Mouse (Mus musculus) heart, adult 11 months (tissue): Measurements from ENCODE around the gene Atrnl1.
A peak's percentile ranks its signal among the peaks of the same experiment; 100 is the strongest.

Experiments
- DNase-seq: peaks from one replicate; pipeline ENCODE4 v3.0.0; 2022

The Atrnl1 gene

DNA sequence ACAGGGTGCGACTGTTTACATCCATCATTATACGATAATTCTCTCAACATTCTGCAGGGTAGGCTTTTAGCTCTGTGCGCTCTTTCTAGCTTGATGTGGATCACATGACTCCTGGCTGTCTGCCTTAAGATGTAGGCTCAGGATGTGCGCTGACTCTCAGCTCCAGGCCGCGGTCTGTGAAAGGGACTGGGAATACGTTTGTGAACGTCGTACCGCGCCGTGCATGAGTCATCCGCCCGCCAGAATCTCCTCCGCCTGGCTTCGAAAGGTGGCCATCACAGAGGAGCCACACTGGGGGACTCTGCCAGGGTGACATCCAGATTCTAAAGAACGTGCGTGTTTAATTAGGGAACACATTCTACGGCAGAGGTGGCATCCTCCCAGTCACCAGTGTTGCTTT, 471.9 kb downstream of the Atrnl1 start:
- DNase-seq = peak; percentile 82

DNA sequence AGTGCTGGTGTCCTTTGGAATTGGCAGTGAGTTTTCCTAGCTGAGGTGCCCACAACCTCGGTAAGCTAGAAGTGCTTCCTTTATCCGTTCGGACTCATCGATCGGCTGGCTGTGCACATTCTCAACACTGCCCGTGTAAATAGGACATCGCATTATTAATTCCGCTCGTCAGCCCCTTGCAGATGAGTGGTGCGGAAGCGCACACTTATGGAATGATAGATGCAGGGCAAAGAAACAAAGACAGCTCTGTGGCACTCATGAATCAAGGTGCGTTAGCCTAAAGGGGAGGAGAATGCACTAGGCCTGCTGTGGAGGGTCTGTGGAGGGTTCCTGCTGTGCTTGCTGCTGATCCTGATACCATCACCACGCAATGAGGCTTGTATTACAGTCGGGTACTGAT, 474.0 kb downstream of the Atrnl1 start:
- DNase-seq = peak; percentile 70

DNA sequence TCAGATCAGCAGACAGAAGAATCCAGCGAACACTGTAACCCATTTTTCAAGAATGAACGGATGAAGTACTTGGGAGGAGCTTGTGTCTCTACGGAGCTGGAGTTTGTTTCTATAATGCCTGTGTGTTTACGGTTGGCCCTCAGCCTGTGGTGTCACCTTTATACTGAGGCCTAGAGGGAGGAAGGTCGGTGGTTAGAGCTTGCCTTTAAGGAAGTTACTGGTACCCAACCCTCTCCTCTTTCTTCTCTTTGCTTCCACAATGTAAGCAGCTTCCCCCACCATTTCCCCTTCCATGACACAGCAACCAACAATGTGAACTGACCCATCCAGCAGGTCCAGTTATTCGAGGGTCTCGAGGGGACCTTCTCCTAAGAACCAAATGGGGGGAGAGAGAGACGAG, 475.9 kb downstream of the Atrnl1 start:
- peak; percentile 61 for DNase-seq

DNA sequence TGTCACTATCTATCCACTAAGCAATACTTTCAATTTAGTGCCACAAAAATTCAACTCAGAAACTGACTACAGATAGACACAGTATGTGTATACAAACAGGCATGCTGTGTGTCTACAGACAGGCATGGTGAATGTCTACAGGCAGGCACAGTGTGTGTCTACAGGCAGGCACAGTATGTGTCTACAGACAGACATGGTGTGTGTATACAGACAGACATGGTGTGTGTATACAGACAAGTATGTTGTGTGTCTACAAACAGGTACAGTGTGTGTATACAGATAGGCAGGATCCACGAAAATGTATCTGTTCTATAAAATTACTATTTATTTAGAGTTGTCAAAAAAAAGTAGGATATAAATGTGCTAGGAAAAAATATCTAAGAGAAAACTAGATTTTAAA, 477.1 kb downstream of the Atrnl1 start:
- DNase-seq = no peak

DNA sequence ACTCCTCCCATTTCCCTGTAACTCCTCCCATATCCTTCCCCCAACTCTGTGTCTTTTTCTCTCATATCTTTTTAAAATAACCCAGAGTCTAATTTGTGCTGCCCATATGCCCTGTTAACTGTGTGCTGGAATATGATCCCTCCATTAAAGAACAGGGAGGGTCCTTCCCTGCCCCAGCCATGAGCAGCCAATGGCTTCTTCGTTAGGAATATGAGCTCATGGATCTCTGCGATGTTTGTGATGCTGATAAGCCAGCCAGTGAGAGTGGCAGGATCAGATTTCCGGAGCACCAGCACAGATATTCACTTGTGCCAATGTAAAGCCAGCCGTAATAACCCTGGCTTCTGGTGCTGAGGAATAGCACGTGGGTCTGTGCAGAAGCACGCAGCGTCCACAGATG, 477.6 kb downstream of the Atrnl1 start:
- DNase-seq = no peak

DNA sequence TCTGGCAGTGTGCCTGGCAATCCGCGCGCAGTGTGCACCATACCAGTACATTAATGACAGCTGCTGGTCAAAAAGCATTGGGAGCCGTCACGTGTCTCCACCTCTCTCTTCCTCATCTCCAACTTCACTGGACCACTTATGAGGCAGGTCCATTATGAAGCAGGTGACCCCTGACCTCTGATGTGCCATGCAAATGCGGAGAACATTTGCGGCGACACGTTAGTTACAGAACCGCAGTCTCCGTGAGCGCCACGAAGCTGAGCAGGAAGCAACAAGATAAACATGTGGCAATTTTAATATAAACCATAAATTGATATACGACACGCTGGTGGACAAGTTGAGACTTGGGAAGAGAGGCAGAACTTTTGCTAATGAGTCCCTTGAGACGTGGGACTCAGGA, 481.1 kb downstream of the Atrnl1 start:
- peak; percentile 44 for DNase-seq

DNA sequence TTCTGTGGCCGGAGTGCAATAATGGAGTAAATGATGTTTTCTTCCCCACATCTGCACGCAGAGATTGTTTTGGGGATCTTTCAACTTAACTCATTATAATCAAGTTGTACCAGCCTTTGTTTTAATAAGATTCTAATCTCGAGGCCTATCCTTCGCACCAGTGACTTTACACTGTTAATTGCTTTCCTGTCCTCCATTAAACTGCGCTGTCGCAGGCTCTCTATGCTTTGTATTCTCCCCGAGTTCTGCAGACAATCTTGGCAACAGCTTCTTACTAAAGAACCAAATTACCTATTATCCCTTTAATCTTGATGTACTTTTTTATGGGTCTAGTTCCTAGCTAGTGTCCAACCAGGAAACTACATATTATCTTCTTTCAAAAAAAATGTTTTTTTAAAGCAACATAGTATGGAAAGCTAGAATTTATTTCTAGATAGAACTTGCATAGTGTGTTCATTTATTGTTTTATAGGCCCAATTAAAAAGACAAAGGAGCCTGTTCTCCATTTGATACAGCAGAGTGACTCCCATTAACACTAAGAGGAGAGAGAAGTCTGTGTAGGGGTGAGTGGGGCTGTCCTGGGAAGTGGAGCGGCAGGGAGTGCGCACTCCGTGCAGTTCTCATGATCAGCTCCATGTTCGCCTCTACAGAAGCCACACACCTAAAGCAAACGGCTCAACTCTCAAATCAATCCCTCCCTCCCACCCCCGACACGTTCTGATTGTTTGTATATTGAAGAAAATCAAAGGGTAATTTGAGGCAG, 484.1 kb downstream of the Atrnl1 start:
- DNase-seq = peak; percentile 11

DNA sequence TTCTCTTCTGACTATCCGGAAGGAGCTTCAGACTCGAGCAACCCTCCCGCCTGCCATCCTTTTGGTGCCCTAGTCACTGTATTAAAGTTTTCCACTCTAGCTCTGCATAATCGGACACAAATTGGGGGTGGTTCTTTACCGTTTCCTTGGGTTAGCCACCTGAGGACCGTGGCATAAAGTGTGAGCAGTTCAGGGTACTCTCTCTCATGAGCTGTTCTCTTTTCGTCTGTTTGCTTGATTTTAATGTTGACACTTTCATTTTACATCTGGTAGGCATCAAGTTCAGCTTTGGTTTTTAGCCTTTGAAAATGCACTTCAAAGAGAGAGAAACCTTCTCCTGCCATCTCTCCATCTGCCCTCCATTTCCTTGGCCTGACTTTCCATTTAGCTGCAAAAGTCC, 484.9 kb downstream of the Atrnl1 start:
- DNase-seq = no peak

DNA sequence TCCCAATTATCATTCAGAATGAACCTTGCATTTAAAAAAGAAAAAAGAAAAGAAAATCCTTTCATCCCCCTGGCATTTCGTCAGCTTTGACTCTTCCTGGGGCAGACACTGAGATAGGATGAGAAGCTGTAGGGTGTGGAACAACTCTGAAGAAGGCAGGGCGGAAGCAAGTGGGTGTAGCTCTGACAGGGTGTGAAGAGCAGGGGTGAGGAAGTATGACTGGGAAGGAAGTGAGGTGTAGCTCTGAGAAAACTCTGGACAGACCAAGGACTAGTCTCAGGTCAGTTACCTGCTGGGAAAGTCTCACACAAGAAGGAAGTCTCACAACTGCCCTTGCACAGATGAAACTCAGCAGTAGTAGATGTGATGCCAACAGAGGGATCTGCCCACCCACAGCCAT, 486.4 kb downstream of the Atrnl1 start:
- no peak for DNase-seq

DNA sequence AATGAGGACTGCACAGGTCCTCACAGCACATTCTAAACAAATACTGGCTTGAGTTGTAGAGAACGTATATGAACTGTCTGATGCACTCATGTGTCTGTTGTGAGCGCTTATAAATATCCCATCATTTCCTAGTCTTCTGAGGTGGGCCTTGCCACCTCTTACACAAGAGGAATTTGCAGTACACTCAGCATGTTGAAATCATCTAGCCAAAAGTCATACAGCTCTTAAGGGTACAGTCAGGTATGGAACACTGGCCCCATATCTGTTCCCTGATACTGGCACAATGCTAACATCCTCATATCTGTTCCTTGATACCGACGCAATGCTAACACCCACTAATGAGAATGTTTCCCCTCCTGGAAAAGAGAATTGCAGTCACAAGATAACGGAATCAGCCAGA, 488.7 kb downstream of the Atrnl1 start:
- DNase-seq = no peak

DNA sequence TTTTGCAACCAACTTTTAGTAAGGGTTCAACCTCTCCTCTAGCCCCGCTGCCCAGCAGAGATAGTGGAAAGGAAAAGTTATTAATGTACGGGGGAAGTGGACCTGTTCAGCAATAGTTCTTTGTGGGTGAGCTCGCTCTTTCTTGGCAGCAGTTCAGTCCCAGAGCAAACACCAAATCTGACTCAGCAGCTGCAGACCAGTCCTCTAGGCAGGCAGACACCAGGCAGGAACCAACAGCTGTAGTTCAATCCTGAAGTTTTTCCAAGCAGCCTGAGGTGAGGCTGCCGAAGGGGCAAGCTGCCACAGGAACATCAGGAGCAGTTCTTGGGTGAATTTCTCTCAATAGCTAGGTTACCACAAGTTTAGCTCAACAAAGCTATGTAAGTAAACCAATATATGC, 489.5 kb downstream of the Atrnl1 start:
- peak; percentile 64 for DNase-seq

DNA sequence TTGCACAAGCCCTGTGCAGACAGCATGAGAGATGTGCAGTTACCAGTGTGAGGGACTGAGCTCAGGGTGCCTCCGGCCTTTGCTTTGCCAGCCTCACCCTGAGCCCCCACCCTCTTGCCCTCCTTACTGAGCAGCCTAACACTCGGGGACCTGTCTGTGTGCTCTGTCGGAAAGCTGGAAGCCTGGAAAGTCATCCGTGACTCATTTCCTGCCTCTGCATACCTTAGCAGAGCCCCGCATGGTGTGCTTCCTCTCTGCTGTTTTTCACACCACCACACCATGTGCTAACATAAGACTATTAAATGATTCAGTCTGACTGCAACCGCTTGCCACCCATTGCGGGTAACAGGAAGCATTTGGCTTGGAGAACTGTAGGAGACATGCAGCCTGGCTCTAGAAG, 493.7 kb downstream of the Atrnl1 start:
- DNase-seq = peak; percentile 93

DNA sequence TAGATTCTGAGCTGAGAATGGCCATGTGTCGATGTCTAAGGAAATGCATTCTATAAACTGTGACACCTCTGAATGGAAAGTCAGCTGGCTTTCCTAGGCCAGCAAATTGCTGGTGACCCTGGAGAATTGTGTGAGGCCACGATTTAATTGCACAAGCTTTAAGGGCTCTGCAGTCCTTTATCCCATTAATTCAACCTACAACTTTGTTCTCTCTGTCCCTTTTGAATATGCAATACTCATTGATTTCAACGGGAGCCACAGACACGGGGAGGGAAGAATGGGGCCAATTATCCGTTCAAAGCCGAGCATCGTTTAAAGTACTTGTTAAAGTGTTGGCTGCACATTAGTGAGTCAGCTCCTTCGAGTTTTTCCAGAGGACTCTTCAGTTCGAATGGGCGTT, 496.8 kb downstream of the Atrnl1 start:
- DNase-seq = no peak

DNA sequence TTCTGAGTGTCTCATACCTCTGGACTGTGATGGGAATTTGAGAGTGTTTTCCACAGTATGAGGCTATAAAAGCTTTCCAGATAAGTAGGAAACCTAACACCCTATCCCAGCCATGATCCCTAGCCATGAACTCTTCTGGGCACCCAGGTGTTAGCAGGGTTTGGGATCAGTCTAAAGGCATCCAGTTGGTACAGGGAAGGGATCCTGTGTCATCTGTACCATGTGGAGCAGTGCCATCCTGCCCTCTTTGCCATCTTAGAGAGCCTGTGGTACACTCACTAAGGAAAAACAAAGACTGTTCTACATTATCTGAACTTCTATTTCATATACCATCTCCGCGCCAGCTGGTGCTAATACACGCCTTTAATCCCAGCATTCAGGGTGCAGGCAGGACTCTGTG, 499.7 kb downstream of the Atrnl1 start:
- DNase-seq = peak; percentile 64

DNA sequence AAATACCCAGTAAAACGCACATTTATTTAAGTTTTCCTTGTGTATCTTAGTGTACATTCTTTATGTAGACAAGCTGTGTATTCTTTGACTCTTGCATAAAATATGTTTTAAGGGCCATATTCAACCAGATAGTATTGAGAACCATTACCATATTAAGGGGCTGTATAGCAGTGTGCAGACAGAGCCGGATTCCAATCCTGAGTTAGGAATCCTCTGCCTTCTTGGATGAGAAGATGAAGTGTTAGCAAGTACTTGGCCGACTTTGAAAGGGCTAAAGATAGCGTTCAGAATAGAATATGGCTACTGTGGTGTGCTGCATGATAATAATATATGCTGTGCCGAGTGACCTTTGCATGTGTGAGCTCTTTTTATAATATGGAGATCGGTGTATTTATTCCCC, 500.5 kb downstream of the Atrnl1 start:
- no peak for DNase-seq

DNA sequence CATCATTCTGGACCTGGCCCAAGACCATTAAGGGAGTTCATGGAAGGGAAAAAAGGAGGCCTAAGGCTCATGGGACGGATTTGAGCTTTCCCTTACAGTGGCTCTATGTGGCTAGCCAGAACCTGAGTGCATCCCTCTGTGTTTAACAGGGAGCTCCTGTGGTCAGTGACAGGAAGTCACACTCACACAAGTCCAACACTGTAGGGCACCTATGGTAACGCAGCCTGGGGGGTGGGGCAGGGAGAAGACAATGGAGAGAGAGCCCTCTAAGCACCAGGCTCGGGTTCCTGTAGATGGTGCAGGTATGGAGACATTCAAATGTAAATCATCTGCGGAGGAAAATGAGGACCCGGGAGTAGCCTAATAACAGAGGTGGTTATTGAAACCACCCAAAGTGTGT, 501.3 kb downstream of the Atrnl1 start:
- DNase-seq = no peak

DNA sequence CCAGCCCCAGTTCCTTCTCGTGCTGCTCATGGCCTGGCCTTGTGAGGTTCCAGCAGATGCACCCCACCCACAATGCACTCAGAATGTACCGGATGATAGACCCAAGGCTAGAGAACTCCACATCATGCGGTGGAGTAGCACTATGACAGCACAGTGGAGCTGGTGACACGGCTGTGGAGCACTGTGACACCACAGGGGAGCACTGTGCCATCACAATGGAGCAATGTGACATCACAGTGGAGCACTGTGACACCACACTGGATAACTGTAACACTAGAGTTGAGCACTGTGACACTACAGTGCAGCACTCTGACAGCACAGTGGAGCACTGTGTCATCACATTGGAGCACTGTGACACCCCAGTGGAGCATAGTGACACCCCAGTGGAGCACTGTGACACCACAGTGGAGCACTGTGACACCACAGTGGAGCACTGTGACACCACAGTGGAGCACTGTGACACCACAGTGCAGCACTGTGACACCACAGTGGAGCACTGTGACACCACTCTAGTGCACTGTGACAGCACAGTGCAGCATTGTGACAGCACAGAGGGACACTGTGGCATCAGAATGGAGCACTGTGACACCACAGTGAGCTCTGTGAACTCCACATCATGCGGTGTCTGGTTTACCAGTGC, 502.4 kb downstream of the Atrnl1 start:
- DNase-seq = peak; percentile 79

DNA sequence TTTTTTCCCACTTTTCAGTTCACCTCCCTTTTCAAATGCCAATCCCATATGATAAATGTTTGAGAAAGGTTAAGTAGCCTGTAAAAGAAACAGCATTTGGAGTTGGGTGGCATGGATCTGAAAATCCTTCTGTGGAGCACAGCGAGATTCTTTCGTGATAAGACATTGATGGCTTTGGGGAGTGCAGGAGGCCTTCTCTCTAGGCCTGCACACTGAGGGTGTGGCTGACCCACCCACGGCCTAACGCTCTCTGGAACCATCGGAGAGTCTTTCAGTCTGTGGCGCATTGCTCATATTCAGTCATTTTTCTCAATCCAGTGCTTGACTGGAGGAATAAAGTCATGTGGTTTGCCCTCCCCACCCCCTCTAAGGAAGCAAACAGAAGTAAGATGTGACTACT, 506.8 kb downstream of the Atrnl1 start:
- peak; percentile 73 for DNase-seq

DNA sequence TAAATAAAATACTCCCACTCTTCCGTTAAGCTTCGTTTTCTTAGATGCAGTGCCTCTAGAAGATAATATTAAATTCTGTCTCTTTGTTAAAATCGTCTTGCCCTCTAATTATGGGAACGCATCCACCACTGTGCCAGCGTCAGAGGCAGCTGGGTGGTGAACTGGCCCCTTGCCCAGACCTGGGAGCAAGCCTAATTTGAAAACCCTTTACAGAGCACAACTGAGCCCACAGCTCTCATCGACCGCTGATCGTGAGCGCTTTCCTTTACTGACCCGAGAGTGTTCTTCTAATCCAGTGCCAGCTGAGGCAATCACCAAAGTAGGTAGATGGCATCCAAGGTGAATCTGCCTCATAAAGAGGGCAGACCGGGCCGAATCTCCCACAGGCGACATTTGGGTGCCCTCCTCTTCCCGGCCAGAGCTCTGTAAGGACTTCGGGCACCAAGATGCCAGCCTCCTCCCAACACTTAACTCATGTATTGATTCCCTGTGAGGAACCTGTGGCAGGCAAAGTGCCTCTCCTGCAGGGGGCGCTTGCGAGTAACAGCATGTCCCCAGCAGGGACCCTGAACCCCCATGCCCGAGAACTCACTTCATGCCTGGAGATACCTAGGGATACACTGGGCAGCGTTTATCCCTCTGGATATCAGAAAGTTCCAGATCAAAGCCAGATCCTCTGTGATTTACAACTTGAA, 507.5 kb downstream of the Atrnl1 start:
- peak; percentile 93 for DNase-seq

DNA sequence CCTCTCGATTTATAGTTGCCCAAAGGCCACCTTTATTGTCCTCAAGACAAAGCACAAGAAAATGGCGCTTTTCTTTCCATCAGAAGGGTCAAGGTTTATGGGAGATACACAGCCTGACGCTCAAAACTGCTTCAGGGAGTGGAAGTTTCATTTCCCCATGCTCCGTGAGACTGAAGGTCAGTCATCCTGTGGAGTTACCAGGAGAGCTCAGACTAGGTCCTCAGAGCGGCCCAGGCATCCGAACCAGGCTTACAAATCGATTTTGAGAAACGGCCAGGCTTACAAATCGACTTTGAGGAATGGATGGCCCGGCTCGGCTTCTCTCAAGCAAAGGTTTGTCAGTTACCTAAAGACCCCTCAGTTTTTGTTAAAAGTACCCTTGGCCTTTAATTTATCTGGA, 508.0 kb downstream of the Atrnl1 start:
- DNase-seq = peak; percentile 80

DNA sequence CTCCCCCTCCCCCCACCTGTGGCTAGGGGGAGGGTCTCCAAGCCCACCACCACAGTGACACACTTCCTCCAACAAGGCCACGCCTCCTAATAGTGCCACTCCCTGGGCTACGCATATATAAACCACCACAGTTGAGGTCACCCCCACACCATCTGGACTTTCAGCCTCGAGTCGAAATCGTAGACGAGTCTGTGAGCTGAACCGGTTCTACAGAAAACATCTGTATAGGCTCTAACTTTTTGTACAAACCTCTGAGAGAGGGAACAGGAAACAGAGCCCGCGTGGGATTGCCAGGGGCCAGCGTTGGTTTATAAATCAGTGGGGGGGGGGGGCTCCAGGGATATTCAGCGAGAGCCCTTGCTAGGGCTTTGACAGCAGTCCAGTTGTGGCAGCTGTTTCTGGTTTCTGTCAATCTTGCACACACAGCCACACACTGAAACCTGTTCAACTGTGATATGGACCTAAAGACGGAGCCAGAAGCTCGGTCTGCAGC, 508.9 kb downstream of the Atrnl1 start:
- DNase-seq = peak; percentile 70

DNA sequence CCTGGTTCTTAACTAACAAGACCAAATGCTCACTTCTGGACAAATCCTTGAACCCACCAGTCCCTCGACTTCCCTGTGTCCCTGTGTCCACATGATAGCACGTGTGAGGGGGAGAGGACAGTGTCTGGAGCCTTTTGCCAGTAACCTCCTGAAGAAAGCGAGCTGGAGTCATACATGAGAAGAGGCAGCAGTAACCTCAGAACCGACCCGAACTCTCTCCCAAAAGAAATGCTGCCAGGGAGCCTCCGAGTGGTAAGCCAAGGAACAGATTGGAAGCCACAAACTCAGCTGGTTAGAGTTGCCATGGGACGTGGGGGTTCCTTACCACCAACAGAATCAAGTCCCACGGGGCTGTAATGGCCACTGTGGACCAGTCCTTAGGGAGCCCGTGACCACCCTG, 509.8 kb downstream of the Atrnl1 start:
- peak; percentile 71 for DNase-seq

DNA sequence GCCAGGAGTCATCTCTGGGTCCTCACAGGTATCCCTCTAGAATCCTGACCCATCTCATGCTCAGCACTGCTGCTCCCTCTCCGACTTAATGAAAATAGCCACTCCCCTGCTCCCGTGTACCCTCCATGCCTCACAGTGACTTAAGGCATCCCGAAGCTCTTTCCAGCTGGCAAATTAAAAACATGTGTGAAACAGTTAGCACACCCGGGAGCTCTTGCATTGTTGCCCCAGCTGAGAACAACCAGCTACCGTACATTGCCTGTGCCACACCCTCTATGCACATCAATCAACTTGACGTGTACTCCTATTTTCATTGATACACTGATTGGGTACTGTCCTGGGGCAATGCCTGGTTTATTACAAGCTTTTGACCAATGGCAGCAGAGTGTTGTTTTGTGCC, 510.8 kb downstream of the Atrnl1 start:
- DNase-seq = no peak

DNA sequence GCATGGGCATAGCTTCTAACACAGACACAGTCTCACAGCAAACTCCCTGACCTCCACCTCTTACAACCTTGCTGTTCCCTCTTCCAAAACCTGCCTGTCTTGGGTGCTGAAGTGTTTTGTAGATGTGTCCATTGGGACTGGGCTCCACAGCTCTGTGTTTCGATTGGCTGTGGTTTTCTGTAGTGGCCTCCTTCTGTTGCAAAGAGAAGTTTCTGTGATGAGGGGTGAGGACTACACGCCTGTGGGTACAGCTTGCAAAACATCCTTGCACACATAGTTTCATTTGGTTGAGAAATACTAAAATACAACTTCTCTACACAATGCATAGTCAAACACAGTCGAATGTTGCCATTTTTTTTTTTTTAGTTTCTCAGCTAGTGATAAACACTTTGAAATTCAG, 512.8 kb downstream of the Atrnl1 start:
- no peak for DNase-seq
